Mouse (Mus musculus) midbrain, embryonic 14.5 days (tissue): ENCODE data around the gene Tmem266. TPM values are rescaled to one million over a fixed set of nuclear protein-coding genes. Genes with fewer than 3 reads are reported as not detected.
A peak's percentile ranks its signal among the peaks of the same experiment; 100 is the strongest.

Experiments used
- ATAC-seq: fragments of 200-750 bp; cut with Nextera tagmentation; 2 replicates; pipeline ENCODE4 v1.8.0; 2017; ENCODE audit warnings: moderate number of reproducible peaks, moderate library complexity; ENCODE audit not compliant: low FRiP score, low TSS enrichment
- DNase-seq: peaks from one replicate; pipeline ENCODE4 v3.0.0-alpha.2; 2015
- H3K27ac ChIP-seq: fragments of 300-500 bp; sonication (generic); replicated peaks from 2 replicates; pipeline ENCODE4 v1.5.1; 2014; ENCODE audit warnings: mild to moderate bottlenecking, low read depth, low read length, moderate library complexity
- H3K27me3 ChIP-seq: fragments of 300-500 bp; sonication (generic); 2 replicates; pipeline ENCODE4 v1.6.1; 2014; ENCODE audit warnings: low read length, control low read depth, mixed read lengths; ENCODE audit not compliant: control insufficient read depth, insufficient read depth
- H3K36me3 ChIP-seq: fragments of 300-500 bp; sonication (generic); 2 replicates; pipeline ENCODE4 v1.6.1; 2014; ENCODE audit warnings: low read length, control low read depth; ENCODE audit not compliant: control insufficient read depth, insufficient read depth
- H3K4me1 ChIP-seq: fragments of 300-500 bp; sonication (generic); 2 replicates; pipeline ENCODE4 v1.6.1; 2014; ENCODE audit warnings: mild to moderate bottlenecking, antibody characterized with exemption, low read length, control low read depth; ENCODE audit not compliant: control insufficient read depth, insufficient read depth
- H3K4me2 ChIP-seq: fragments of 300-500 bp; sonication (generic); 2 replicates; pipeline ENCODE4 v1.6.1; 2014; ENCODE audit warnings: mild to moderate bottlenecking, low read length, moderate library complexity
- H3K4me3 ChIP-seq: fragments of 300-500 bp; sonication (generic); replicated peaks from 2 replicates; pipeline ENCODE4 v1.5.1; 2014; ENCODE audit warnings: low read depth, low read length
- H3K9ac ChIP-seq: fragments of 300-500 bp; sonication (generic); replicated peaks from 2 replicates; pipeline ENCODE4 v1.6.1; 2014; ENCODE audit warnings: mild to moderate bottlenecking, low read length, moderate library complexity
- H3K9me3 ChIP-seq: fragments of 300-500 bp; sonication (generic); 2 replicates; pipeline ENCODE4 v1.6.1; 2016; ENCODE audit warnings: low read length, control low read depth, mixed read lengths; ENCODE audit not compliant: control insufficient read depth
- WGBS: fragments of 180-500 bp; shearing (Covaris S2); extraction: QIAGEN DNeasy Blood & Tissue Kit; methylation state at CpG from one replicate; pipeline ENCODE4 v1.1.7; 2014; 5-methylcytosine and 5-hydroxymethylcytosine counted together
- polyA plus RNA-seq: library from polyadenylated mRNA; unstranded; fragments of >200 nt; fragmentation: Nextera tagmentation; extraction: Ambion mirVana; gene quantifications from 2 replicates; pipeline ENCODE4 v1.2.1, GENCODE M21; 2014

Gene Tmem266
- polyA plus RNA-seq, 1 experiment from 2014 or later, result 2.4 TPM

GRCm38 (mm10) chr9:55325564-55326514 is 874 bp upstream of the Tmem266 start:
- peaks cover 8% of the 10 kb centered on the region; the same call in 1 of the 2 replicates for H3K27me3 ChIP-seq
- peak overlapping the region; percentile 67 for H3K4me3 ChIP-seq
- 15% methylated on average over 18 of the region's 18 CpGs for WGBS
- H3K4me1 ChIP-seq, result peaks cover 9% of the 10 kb centered on the region; the same call in 1 of the 2 replicates
- peak overlapping the region; percentile 71 for H3K9ac ChIP-seq
- DNase-seq, result no peak
- peak overlapping the region; percentile 78 for H3K27ac ChIP-seq
- no peaks in the 10 kb centered on the region for H3K36me3 ChIP-seq
- peak overlapping the region; percentile 70 for H3K4me2 ChIP-seq
- H3K9me3 ChIP-seq, result no peaks in the 10 kb centered on the region
- ATAC-seq, result no peak

DNA sequence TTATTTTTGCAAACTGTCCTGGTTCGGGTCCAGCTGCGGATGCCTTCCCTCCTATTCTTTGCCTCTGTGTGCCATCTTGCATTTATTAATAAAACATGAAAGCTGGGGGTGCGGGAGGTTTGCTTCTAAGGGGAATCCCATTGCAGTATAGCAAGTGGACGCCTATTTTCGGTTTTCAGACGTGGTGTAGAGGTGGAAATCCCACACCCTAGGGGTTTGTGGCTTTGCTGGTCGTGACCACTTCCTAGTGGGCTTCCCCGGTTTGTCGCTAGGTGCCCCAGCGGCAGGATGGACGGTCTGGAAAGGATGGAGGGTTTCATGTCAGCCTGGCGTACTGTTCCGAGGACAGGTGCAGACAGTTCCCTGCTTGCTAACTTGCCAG is 512 bp downstream of the Tmem266 start:
- ATAC-seq, result no peak; the same call in 1 of the 2 replicates

GRCm38 (mm10) chr9:55328151-55328918 is 1.6 kb downstream of the Tmem266 start:
- peaks cover 19% of the 10 kb centered on the region; the same call in 1 of the 2 replicates for H3K4me1 ChIP-seq
- H3K4me3 ChIP-seq, result peak overlapping the region; percentile 5; the same call in 1 of the 2 replicates
- WGBS, result 26% methylated on average over 14 of the region's 14 CpGs
- H3K9ac ChIP-seq, result no peak overlapping the region
- ATAC-seq (no peak), DNase-seq (peak; percentile 20)
- H3K27me3 ChIP-seq, result peaks cover 8% of the 10 kb centered on the region; the same call in 1 of the 2 replicates
- H3K9me3 ChIP-seq, result no peaks in the 10 kb centered on the region
- no peak overlapping the region for H3K27ac ChIP-seq
- H3K4me2 ChIP-seq, result peak overlapping the region; percentile 70
- H3K36me3 ChIP-seq, result no peaks in the 10 kb centered on the region

More for the DNA sequence above, 512 bp downstream of the Tmem266 start:
- Histone ChIP-seq H3K9me3 (no peaks in the 10 kb centered on the region), H3K4me1 (peaks cover 11% of the 10 kb centered on the region; the same call in 1 of the 2 replicates), H3K36me3 (no peaks in the 10 kb centered on the region), H3K27ac (peak overlapping the region; percentile 79), H3K4me2 (peak overlapping the region; percentile 70), H3K9ac (peak overlapping the region; percentile 71), H3K4me3 (peak overlapping the region; percentile 67), H3K27me3 (peaks cover 8% of the 10 kb centered on the region; the same call in 1 of the 2 replicates)
- 1% methylated on average over 13 of the region's 13 CpGs for WGBS
- DNase-seq, result peak; percentile 72

- peaks cover 19% of the 10 kb centered on the region; the same call in 1 of the 2 replicates for H3K4me1 ChIP-seq
- 83% methylated on average over 6 of the region's 6 CpGs for WGBS
- ATAC-seq (no peak), DNase-seq (no peak)
- no peak overlapping the region for H3K9ac ChIP-seq
- peaks cover 8% of the 10 kb centered on the region; the same call in 1 of the 2 replicates for H3K27me3 ChIP-seq
- H3K4me3 ChIP-seq, result no peak overlapping the region
- H3K27ac ChIP-seq, result no peak overlapping the region
- no peak overlapping the region for H3K4me2 ChIP-seq
- no peaks in the 10 kb centered on the region for H3K36me3 ChIP-seq
- H3K9me3 ChIP-seq, result no peaks in the 10 kb centered on the region
These were observed 2.7 kb downstream of the Tmem266 start for GRCm38 (mm10) chr9:55329401-55329800.

GRCm38 (mm10) chr9:55332476-55332875 is 5.8 kb downstream of the Tmem266 start:
- ATAC-seq (no peak), DNase-seq (no peak)
- H3K27ac ChIP-seq, result no peak overlapping the region
- no peaks in the 10 kb centered on the region for H3K36me3 ChIP-seq
- no peak overlapping the region for H3K4me3 ChIP-seq
- H3K27me3 ChIP-seq, result no peaks in the 10 kb centered on the region
- H3K9me3 ChIP-seq, result no peaks in the 10 kb centered on the region
- WGBS, result 45% methylated on average over 5 of the region's 5 CpGs
- no peak overlapping the region for H3K9ac ChIP-seq
- peaks cover 17% of the 10 kb centered on the region; the same call in 1 of the 2 replicates for H3K4me1 ChIP-seq
- no peak overlapping the region for H3K4me2 ChIP-seq

DNA sequence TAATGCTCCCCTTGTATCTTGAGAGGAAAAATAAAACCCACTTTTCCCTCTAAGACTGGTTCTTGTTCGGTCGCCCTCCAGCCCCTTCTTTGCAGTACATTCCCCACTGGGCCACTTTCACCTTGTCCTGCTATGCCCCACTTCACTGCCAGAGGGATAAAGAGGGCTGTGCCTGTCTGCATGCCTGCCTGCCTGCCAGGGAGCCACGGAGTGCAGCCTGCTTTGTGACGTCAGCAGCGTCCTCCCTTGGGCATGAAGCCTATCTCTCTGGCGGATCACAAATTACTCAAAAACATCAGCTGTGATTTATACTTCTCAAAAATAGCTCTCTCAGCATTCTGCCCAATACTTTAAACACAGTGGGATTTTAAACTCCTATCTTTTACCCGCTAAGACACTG is 6.2 kb downstream of the Tmem266 start:
- H3K36me3 ChIP-seq, result no peaks in the 10 kb centered on the region
- H3K27ac ChIP-seq, result no peak overlapping the region
- H3K9me3 ChIP-seq, result no peaks in the 10 kb centered on the region
- peak; percentile 68 for DNase-seq
- no peak overlapping the region for H3K4me3 ChIP-seq
- H3K4me2 ChIP-seq, result peak overlapping the region; percentile 25
- no peak overlapping the region for H3K9ac ChIP-seq
- H3K27me3 ChIP-seq, result no peaks in the 10 kb centered on the region
- no peak for ATAC-seq
- WGBS, result 29% methylated on average over 7 of the region's 7 CpGs
- H3K4me1 ChIP-seq, result peaks cover 16% of the 10 kb centered on the region; the same call in 1 of the 2 replicates

- H3K9ac ChIP-seq, result no peak overlapping the region
- DNase-seq (no peak), ATAC-seq (no peak)
- no peaks in the 10 kb centered on the region for H3K9me3 ChIP-seq
- no peaks in the 10 kb centered on the region for H3K27me3 ChIP-seq
- H3K36me3 ChIP-seq, result no peaks in the 10 kb centered on the region
- no peak overlapping the region for H3K4me2 ChIP-seq
- no peak overlapping the region for H3K4me3 ChIP-seq
- H3K4me1 ChIP-seq, result no peaks in the 10 kb centered on the region
- 89% methylated on average over 7 of the region's 7 CpGs for WGBS
- no peak overlapping the region for H3K27ac ChIP-seq
These were observed 17.5 kb downstream of the Tmem266 start for GRCm38 (mm10) chr9:55344165-55344564.

DNA sequence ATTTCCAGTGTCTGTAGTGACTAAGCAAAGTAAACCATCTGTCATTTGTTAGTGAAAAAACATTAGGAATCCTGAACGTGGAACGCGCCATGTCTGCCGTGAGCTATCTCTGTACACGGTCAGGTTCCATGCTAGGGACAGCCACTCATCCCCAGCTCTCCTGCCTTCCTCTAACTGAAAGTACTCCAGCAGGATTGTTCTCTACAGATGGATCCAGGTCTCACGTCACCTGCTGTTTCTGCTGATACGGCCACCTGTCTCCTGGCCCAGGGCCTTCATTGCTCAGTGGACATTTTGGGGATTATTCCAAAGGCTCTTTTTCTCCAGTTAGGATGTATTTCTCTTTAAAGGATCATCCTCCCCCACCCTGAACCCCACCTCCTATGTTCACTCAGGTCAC is 18.6 kb downstream of the Tmem266 start:
- ATAC-seq (no peak), DNase-seq (no peak)
- Histone ChIP-seq H3K9me3 (no peaks in the 10 kb centered on the region), H3K27ac (no peak overlapping the region), H3K9ac (no peak overlapping the region), H3K4me2 (no peak overlapping the region), H3K4me3 (no peak overlapping the region), H3K27me3 (no peaks in the 10 kb centered on the region), H3K36me3 (no peaks in the 10 kb centered on the region), H3K4me1 (no peaks in the 10 kb centered on the region)
- WGBS, result 93% methylated on average over 7 of the region's 7 CpGs
